Mouse (Mus musculus): ENCODE data around the gene Ptpa. TPM values are rescaled to one million over a fixed set of nuclear protein-coding genes. Genes with fewer than 3 reads are reported as not detected.

Ptpa gene
- polyA plus RNA-seq (2015; fragmentation: Nextera tagmentation; extraction: Ambion mirVana) = 131 and 142 TPM in 2 replicates

GRCm38 (mm10) chr2:30415936-30416648 lies at the start of gene Ptpa:
TSS of gene Ptpa (plus strand) at chr2:30416039.
- Histone ChIP-seq H3K4me1 (replicated peaks; ENCODE audit: insufficient read depth, low read length) (peaks cover 25% of the 10 kb centered on the region), H3K27me3 (ENCODE audit: insufficient read depth, low read length) (no peaks in the 10 kb centered on the region), H3K4me2 (ENCODE audit: low read length) (peak within 1 kb of the TSS; percentile 77), H3K4me3 (replicated peaks; ENCODE audit: low read depth, low read length) (peak within 1 kb of the TSS; percentile 90), H3K27ac (peak within 1 kb of the TSS; percentile 99), H3K9me3 (replicated peaks; ENCODE audit: low read length) (no peaks in the 10 kb centered on the region), H3K9ac (ENCODE audit: low read depth, low read length) (peak within 1 kb of the TSS; percentile 97), H3K36me3 (ENCODE audit: insufficient read depth, low read length) (no peaks in the 10 kb centered on the region)
- peak; percentile 12; the same call in 1 of the 2 replicates for TF ChIP-seq CTCF (IDR thresholded peaks at IDR 0.05; ENCODE audit: low read depth)
- under 1% methylated on average over 67 of the region's 67 CpGs for WGBS
- ATAC-seq (replicated peaks; ENCODE audit: low FRiP score, low read depth) (peak; percentile 86), DNase-seq (ENCODE audit: low spot score) (peak; percentile 92)

- ATAC-seq (replicated peaks; ENCODE audit: low FRiP score, low read depth) (no peak), DNase-seq (ENCODE audit: low spot score) (no peak)
- Histone ChIP-seq H3K9me3 (replicated peaks; ENCODE audit: low read length) (no peaks in the 10 kb centered on the region), H3K4me1 (replicated peaks; ENCODE audit: insufficient read depth, low read length) (peaks cover 14% of the 10 kb centered on the region; the same call in 1 of the 2 replicates), H3K9ac (ENCODE audit: low read depth, low read length) (no peak overlapping the region), H3K4me3 (replicated peaks; ENCODE audit: low read depth, low read length) (no peak overlapping the region), H3K4me2 (ENCODE audit: low read length) (no peak overlapping the region), H3K36me3 (ENCODE audit: insufficient read depth, low read length) (peaks cover 37% of the 10 kb centered on the region), H3K27me3 (ENCODE audit: insufficient read depth, low read length) (no peaks in the 10 kb centered on the region), H3K27ac (peak overlapping the region; percentile 16; the same call in 1 of the 2 replicates)
- 69% methylated on average over 5 of the region's 5 CpGs for WGBS
- TF ChIP-seq CTCF (IDR thresholded peaks at IDR 0.05; ENCODE audit: low read depth) = 0 out of 2 replicates have a peak, but pooled peaks have one; percentile 5
Measured at GRCm38 (mm10) chr2:30366203-30366602, 49.6 kb upstream of the Ptpa start.

GRCm38 (mm10) chr2:30371544-30371943 lies 44.3 kb upstream of the Ptpa start:
- DNase-seq (ENCODE audit: low spot score) = no peak
- Histone ChIP-seq H3K36me3 (ENCODE audit: insufficient read depth, low read length) (peaks cover 70% of the 10 kb centered on the region), H3K27me3 (ENCODE audit: insufficient read depth, low read length) (no peaks in the 10 kb centered on the region), H3K4me3 (replicated peaks; ENCODE audit: low read depth, low read length) (no peak overlapping the region), H3K4me2 (ENCODE audit: low read length) (no peak overlapping the region), H3K27ac (no peak overlapping the region), H3K9ac (ENCODE audit: low read depth, low read length) (no peak overlapping the region), H3K4me1 (replicated peaks; ENCODE audit: insufficient read depth, low read length) (no peaks in the 10 kb centered on the region), H3K9me3 (replicated peaks; ENCODE audit: low read length) (no peaks in the 10 kb centered on the region)
- no peak for TF ChIP-seq CTCF (IDR thresholded peaks at IDR 0.05; ENCODE audit: low read depth)
- 92% methylated on average over 8 of the region's 8 CpGs for WGBS
- ATAC-seq (replicated peaks; ENCODE audit: low FRiP score, low read depth) = no peak

- no peak for ATAC-seq (replicated peaks; ENCODE audit: low FRiP score, low read depth)
- no peak overlapping the region for H3K9ac ChIP-seq (ENCODE audit: low read depth, low read length)
- H3K36me3 ChIP-seq (ENCODE audit: insufficient read depth, low read length) = peaks cover 76% of the 10 kb centered on the region
- DNase-seq (ENCODE audit: low spot score) = no peak
- 95% methylated on average over 5 of the region's 5 CpGs for WGBS
- no peaks in the 10 kb centered on the region for H3K9me3 ChIP-seq (replicated peaks; ENCODE audit: low read length)
- no peaks in the 10 kb centered on the region for H3K27me3 ChIP-seq (ENCODE audit: insufficient read depth, low read length)
- no peak overlapping the region for H3K4me3 ChIP-seq (replicated peaks; ENCODE audit: low read depth, low read length)
- H3K4me2 ChIP-seq (ENCODE audit: low read length) = no peak overlapping the region
- no peak overlapping the region for H3K27ac ChIP-seq
- H3K4me1 ChIP-seq (replicated peaks; ENCODE audit: insufficient read depth, low read length) = no peaks in the 10 kb centered on the region
- no peak for TF ChIP-seq CTCF (IDR thresholded peaks at IDR 0.05; ENCODE audit: low read depth)
Measured at GRCm38 (mm10) chr2:30372726-30373125, 43.1 kb upstream of the Ptpa start.

- WGBS = 93% methylated on average over 10 of the region's 10 CpGs
- H3K9me3 ChIP-seq (replicated peaks; ENCODE audit: low read length) = no peaks in the 10 kb centered on the region
- no peaks in the 10 kb centered on the region for H3K27me3 ChIP-seq (ENCODE audit: insufficient read depth, low read length)
- H3K4me3 ChIP-seq (replicated peaks; ENCODE audit: low read depth, low read length) = no peak overlapping the region
- H3K27ac ChIP-seq = no peak overlapping the region
- DNase-seq (ENCODE audit: low spot score) (no peak), ATAC-seq (replicated peaks; ENCODE audit: low FRiP score, low read depth) (no peak)
- H3K4me1 ChIP-seq (replicated peaks; ENCODE audit: insufficient read depth, low read length) = no peaks in the 10 kb centered on the region
- H3K9ac ChIP-seq (ENCODE audit: low read depth, low read length) = no peak overlapping the region
- peaks cover 68% of the 10 kb centered on the region for H3K36me3 ChIP-seq (ENCODE audit: insufficient read depth, low read length)
- no peak overlapping the region for H3K4me2 ChIP-seq (ENCODE audit: low read length)
- TF ChIP-seq CTCF (IDR thresholded peaks at IDR 0.05; ENCODE audit: low read depth) = no peak
Measured at GRCm38 (mm10) chr2:30375893-30376292, 39.9 kb upstream of the Ptpa start.

- no peak for TF ChIP-seq CTCF (IDR thresholded peaks at IDR 0.05; ENCODE audit: low read depth)
Measured at GRCm38 (mm10) chr2:30377721-30378120, 38.1 kb upstream of the Ptpa start.

More at GRCm38 (mm10) chr2:30377721-30378120, 38.1 kb upstream of the Ptpa start:
- Histone ChIP-seq H3K9ac (ENCODE audit: low read depth, low read length) (no peak overlapping the region), H3K4me2 (ENCODE audit: low read length) (no peak overlapping the region), H3K9me3 (replicated peaks; ENCODE audit: low read length) (no peaks in the 10 kb centered on the region), H3K27ac (no peak overlapping the region), H3K27me3 (ENCODE audit: insufficient read depth, low read length) (no peaks in the 10 kb centered on the region), H3K36me3 (ENCODE audit: insufficient read depth, low read length) (peaks cover 67% of the 10 kb centered on the region), H3K4me1 (replicated peaks; ENCODE audit: insufficient read depth, low read length) (no peaks in the 10 kb centered on the region), H3K4me3 (replicated peaks; ENCODE audit: low read depth, low read length) (no peak overlapping the region)
- 82% methylated on average over 5 of the region's 5 CpGs for WGBS
- DNase-seq (ENCODE audit: low spot score) (no peak), ATAC-seq (replicated peaks; ENCODE audit: low FRiP score, low read depth) (no peak)

Data from kidney, postnatal 0 days (tissue).